Mouse (Mus musculus): ENCODE results near the gene A630010A05Rik.
"Not testable (repeated sequence)": the region's sequence is repeated elsewhere in the genome, so short reads cannot be mapped to it uniquely, and the experiment has no call there.

Gene A630010A05Rik

DNA sequence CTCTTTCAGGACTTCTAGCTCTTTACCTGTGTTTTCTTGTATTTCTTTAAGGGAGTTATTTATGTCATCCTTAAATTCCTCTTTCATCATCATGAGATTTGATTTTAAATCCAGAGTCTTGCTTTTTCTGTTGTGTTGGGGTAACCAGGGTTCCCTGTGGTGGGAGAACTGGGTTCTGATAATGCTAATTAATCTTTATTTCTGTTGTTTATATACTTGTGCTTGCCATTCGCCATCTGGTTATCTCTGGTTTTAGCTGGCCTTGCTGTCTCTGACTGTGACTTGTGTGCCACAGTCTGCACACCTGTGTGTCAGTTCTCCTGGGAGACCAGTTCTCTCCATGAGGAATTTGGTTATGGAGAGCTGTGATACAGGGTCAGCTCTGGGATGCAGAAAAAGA, at the start of gene A630010A05Rik:
A630010A05Rik (plus strand) TSS at position 301 of the 400 bp plus-strand sequence.
- DNase-seq (ENCODE audit: low spot score), result no peak

DNA sequence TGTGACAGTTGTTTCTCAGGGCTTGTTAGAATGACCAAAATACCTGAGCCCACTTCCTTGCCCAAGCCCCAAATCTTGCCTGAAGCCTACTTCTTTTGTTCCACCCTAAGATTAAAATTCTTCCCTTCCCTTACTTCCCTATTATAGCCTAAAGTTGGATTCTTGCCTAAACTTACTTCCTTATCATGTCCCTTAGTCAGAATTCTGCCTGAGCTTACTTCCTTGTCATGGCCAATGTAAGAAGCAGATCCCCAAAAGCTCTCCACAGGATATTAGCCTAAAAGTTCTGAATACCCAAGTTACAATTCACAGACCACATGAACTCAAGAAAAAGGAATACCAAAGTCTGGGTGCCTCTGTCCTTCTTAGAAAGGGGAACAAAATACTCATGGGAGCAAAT, 26.4 kb upstream of the A630010A05Rik start:
- DNase-seq (ENCODE audit: low spot score), result no peak

DNA sequence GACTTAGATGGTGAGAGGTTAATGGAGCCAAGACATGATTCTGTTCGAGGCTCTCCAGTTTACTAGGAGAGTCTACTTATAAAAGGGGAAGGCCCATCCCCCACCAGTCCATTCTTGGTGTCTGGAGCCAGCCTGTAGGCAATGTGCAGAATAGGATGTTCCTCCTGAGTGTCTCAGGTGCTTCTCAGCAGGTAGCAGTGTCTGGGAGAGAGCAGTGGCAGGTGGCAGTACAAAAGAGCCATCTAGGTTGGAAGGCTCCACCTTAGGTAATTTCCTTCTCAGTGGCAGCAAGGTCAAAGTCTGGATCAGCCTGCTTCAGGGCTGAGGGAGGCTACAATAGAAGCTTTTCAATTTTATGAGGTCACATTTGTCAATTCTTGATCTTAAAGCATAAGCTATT, 4.9 kb upstream of the A630010A05Rik start:
- not testable (repeated sequence) for DNase-seq (ENCODE audit: low spot score)

Data from ovary, adult 18-20 months (tissue).